Mouse (Mus musculus): ENCODE measurements around the gene Auts2. TPM values are rescaled to one million over a fixed set of nuclear protein-coding genes. Genes with fewer than 3 reads are reported as not detected.
A peak's percentile ranks its signal among the peaks of the same experiment; 100 is the strongest.

Gene Auts2
- total RNA-seq, 2 experiments from 2014 or later: 19.4 to 30.5 TPM

DNA sequence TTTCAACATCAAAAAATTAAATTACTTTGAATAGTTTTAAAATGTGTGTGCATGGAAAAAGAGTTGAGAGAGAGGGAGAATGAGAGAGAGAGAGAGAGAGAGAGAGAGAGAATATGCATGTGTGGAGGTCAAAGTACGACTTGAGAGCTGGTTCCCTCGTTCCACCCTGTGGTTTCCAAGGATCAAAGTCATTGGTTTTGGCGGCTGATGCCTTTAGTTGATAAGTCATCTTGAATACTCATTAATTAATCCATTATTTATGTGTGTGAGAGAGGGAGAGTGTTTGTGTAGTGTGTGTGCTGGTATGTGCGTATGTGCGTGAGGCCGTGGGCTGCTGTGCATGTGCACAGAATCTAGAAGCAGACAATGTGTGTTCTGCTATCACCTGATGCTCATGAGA lies 898.8 kb downstream of the Auts2 start:
- intact Hi-C loops (cut with DNase I; ENCODE audit: low total_unique reads): no loop called here

DNA sequence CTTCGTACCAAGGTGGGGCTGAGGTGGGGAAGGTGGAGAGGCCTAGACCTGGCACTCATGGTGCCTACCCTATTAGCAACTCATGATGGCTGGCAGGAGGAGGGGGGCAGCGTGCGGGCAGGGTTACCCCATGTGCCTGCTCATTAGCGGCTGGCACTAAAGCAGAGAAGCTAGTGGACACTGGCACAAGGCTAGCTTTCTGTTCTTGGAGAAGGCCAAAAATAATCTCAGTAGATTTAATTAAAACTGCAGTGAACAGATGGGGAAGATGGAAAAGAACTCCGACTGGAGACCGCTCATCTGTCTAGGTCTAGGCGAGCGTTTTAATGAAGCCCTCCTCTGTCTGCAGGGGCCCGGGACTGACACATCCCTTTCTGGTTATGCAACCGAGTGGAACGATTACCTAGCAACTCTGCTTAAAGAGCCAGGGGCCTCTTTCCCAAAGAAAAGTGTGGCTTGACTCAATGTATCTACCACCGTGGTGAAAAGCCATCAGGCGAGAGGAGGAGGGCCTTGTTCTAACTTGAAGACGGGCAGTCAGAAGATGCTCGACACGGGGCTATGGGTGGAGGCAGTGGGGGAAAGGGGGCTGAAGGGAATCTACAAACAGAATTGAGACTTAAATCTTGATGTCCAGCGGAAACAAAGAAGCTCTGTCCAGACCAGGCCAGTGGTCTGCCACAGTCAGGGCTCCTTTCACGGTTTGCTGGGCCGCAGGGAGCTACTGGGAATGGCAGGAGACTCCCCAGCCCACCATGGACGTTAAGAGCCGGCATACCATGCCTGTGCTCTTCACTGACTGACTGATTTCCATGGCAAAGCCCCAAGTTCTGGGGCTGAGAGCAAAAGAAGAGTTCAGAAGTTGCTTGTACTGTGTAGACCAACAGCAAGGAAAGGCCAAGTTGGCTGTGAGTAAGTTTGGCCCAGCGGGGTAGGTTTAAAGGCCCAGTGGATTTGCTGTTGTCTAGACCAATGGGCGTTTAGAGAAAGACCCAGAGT lies 899.7 kb downstream of the Auts2 start:
- peak; percentile 20 for DNase-seq
- intact Hi-C loops (cut with DNase I; ENCODE audit: low total_unique reads): no loop called here

More for the DNA sequence above, 898.8 kb downstream of the Auts2 start:
- no peak for DNase-seq

DNA sequence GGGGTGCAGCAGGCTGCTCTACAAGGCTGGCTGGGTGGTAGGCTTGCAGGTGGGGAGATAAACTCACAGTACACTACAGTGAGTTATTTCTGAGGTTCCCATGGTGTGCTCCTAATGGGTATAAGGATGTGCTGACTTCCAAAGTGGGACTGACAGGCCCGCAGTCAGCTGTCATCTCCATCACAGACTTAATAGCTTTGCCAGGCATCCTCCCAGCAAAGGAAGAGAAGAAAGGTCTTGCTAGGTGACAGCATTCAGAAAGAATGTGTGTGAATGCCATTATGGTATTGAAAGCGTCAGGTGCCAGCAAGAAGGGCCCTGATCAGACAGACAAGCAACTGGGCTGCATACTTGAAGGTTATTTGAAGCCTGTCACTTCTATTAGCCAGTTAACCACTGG lies 900.4 kb downstream of the Auts2 start:
- DNase-seq: no peak
- intact Hi-C loops (cut with DNase I; ENCODE audit: low total_unique reads): no loop called here

DNA sequence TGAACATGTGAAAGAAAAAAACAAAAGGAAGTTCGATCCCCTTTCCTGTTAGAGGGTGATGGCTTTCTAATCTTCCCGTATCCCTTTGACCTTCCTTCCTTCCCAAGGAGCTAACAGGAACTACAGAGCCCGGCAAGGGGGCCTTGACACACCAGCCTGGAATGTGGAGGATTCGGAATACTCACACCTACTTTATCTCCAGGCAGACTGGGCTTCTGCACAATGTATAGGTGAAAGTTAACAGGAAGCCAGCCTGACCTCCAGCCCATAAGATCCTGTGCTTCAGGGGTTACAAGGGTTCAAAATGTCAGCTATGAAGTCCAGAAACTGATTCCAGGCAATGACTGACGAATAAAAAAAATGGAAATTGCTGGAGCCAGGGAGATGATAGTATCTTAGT lies 906.7 kb downstream of the Auts2 start:
- no peak for DNase-seq
- intact Hi-C loops (cut with DNase I; ENCODE audit: low total_unique reads): no loop called here

DNA sequence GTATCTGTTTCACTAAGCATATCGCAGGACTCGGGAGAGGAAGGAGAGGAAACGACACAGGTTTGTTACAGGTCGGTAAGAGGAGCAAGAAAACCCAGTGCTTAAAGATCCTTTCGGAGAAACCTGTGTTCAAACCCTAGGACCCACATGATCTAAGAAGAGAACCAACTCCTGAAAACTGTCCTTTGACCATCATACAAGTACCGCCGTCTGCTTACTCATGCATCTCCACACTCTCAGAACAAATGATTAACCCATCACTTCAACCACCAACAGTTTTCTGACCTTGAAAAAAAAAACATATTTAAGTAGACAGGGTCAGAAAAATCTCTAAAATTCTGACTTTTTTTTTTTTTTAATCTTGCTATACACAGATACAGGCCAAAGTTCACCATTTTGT lies 908.4 kb downstream of the Auts2 start:
- DNase-seq: no peak
- intact Hi-C loops (cut with DNase I; ENCODE audit: low total_unique reads): no loop called here

DNA sequence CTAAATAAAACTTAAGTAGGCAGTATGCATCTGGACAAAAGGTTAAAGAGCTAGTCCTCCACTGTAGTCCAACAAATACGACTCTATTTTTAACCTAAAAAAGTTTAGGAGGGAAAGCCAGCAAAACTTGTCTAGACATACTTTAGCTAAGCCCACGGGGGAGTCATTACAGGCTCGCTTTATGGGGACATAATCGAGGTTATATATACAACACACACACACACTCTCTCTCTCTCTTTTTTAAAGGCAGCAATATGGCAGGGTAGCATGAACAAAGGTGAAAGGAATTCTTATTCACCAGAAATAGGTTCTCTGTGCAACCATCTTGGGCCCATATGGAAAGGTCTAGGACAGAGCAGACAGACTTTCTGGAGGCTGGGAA lies 911.2 kb downstream of the Auts2 start:
- DNase-seq: no peak
- intact Hi-C loops (cut with DNase I; ENCODE audit: low total_unique reads): no loop called here

DNA sequence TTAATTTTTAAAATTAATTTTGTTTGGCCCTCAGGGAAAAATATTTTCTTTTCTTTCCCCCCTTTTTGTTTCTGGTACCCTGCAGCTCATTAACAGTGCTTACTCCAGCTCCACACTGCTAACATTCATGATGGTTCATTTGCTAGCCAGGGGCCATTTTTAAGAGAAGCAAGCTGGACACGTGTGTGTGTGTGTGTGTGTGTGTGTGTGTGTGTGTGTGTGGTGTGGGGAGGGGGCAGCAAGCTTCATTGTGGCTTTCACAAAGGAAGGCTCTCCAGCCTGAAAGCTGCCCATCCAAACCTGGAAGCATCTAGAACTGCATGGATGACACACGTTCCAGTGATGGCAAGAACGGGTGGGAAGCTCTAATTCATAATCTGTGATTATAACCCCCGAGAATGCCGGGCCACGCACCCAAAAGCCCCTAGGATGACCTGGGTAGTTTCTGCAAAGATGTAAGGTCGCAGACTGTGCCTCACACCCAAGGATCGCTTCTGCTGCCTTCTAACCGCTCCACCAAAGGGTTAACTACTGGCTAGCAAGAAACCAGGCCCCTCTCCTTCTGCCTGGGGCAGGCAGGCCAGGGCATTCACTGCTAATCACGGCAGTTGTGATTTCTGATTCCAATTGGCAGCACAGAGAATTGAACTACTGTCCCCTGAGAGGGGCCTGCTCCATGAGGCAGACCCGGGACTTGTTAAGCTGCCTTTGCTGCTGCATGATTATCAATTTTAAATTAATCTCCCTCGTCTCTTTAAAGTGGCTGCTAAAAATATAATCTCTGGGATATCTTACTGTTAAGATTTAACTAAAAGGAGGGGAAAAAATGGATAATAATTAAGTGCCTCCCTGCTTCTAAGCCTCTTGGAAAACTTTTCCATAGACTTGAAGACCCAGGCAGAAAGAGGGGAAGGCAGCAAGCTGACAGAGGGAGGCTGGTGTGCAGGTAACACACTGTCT lies 911.8 kb downstream of the Auts2 start:
- DNase-seq: no peak
- intact Hi-C loops (cut with DNase I; ENCODE audit: low total_unique reads): no loop called here

DNA sequence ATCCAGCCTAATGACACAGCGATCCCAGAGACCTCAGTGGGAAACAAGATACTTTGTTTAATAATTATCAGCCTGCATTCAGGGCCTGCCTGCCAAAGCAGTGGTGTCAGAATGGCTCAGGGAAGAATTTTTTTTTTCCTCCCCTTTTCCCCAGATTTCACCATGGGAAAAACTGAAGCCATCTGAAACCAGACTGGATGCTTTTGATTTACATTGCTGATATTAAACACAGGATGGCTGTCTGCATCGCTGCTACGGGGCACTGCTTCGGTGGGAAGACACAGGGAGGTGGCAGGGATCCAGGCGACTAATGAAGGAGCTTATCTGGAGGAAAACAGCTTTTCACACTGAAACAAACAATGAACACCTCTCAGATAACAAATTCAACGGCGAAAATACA lies 912.6 kb downstream of the Auts2 start:
- DNase-seq: no peak
- intact Hi-C loops (cut with DNase I; ENCODE audit: low total_unique reads): no loop called here

DNA sequence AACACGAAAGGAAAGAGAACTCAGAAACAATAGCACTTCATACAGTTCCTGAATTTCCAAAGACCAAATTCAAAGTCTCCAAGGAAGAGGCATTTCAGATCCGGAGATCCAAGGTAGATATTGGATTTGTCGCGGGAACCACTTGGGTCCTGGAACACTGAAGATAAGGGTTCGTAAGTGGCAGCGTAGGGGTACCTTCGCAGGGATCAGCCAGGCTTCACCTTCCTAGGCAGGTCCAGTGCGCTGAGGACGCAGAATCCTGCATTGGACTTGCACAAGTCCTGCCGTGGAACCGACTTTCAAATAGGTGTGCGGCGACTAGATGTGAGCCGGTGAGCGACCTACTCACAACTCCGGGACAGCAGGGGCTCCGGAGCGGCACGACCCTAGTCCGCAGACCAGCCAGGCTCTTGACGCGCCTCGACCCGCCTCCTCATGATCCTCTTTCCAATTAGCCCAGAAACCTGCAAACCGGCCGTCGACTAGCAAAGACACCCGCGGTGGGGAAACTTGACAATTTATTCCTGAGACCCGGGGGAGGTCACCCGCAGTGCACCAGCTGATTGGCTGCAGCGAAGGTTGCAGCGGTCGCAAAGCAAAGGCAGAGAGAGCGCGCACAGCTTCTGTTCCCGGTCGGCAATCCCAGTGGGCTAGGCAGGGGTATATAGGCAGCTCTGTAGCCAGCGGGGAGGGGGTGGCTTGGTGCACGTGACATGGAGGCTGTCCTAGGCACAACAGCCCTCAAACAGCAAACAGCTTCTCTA lies 926.8 kb downstream of the Auts2 start:
- DNase-seq: peak; percentile 11
- intact Hi-C loops (cut with DNase I; ENCODE audit: low total_unique reads): no loop called here

DNA sequence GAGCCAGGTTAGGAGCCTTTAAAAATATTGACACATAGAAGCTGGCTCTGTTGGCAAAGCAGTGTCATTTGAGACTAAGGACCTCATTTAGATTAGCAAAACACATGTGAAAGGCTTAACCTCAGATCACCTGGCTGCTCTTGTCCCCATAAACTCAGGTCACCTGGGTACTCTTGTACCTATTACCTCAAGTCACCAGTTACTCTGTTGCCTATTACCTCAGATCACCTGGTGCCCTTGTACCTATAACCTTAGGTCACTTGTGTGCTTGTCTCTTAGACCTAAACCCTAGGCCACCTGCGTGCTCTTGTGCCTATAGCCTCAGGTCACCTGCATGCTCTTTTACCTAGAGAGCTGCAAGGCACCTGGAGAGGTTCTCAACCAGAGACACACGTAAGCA lies 928.9 kb downstream of the Auts2 start:
- intact Hi-C loops (cut with DNase I; ENCODE audit: low total_unique reads): no loop called here
- DNase-seq: no peak

DNA sequence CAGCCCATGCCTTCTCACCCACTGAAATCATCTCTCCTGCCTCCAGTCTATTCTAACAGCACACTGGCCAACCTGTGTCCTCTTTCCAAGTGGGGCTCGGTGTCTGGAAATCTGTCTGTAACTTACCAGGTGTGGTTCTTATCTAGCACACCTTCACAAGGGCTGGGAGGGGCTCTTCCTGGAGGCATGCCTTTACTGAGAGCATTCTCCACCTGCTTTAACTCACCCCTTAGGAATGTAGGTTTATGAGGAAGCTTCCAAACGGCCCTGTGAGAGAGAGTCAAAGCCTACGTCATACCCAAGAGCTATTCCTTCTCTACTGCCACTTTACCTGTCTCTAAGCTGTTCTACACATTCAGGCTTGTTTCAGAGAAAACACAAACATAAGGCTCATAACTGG lies 929.8 kb downstream of the Auts2 start:
- intact Hi-C loops (cut with DNase I; ENCODE audit: low total_unique reads): no loop called here
- DNase-seq: no peak

DNA sequence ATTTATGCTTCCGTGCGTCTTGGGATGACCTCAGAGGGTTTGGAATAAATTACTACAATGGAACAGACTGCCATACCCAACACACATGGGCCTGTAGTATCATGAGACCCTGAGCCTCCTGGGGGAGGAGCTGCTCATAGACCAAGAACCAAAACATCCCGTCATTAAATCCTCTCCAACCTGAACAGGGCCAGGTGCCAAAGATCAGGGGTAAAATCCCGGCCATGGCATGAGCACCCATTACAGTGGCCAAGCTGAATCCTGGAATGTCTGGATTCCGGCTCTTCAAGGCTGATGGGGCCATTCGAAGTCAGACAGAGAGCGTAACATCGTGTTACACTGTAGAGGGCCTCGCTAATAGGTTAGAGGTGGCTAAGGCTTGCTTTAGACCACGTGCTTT lies 932.4 kb downstream of the Auts2 start:
- DNase-seq: no peak
- intact Hi-C loops (cut with DNase I; ENCODE audit: low total_unique reads): no loop called here

DNA sequence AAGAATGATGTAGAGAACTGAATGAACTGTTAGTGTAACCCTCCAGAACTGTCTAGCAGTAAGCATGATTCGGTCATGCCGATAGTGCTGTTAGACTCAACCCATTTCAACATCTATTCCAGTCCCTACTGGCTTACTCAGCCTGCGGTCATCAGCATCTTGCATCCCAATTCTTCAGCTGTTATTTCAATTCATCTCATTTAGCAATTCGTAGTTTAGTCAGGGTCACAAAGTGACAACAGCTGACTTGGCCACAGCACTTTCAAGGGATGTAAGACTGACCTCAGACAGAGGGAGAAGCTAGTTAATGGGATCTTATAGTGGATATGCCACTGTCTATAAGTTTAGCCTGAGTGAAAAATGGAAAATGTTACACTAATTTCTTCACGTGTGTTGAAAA lies 936.4 kb downstream of the Auts2 start:
- no peak for DNase-seq
- intact Hi-C loops (cut with DNase I; ENCODE audit: low total_unique reads): no loop called here

DNA sequence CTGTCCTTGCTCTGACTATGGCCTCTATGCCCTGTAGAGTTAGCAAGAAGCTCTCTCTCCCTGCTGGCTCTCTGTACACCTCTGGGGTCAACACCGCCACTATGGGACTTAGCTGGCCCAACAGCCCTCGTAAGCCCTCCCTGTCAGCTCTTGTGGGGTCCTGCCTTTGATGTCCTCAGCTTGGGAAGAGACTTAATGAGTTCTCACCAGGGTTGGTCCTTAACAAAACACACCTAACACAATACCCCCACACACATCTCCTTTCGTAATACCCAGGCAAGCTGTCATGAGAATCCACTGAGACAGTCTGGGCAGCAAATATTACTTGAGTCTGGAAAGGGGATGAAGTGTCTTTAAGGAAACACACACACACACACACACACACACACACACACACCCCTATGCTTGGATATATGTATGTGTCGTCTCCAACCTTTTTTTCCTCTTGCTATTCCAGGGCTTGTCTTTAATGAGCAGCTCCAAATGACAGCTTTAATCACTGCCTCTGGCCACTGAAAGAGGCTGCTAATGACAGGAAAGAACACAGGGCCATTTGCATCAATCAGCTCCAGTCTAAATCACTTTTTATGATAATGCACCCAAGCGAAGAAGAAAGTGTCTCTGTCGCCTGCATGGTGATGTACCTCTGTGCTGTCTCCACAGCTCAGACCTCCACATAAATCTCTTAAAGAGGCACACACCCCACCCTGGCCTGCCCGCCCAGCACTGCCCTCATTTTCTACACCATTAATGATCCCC lies 941.0 kb downstream of the Auts2 start:
- intact Hi-C loops (cut with DNase I; ENCODE audit: low total_unique reads): no loop called here
- DNase-seq: no peak

DNA sequence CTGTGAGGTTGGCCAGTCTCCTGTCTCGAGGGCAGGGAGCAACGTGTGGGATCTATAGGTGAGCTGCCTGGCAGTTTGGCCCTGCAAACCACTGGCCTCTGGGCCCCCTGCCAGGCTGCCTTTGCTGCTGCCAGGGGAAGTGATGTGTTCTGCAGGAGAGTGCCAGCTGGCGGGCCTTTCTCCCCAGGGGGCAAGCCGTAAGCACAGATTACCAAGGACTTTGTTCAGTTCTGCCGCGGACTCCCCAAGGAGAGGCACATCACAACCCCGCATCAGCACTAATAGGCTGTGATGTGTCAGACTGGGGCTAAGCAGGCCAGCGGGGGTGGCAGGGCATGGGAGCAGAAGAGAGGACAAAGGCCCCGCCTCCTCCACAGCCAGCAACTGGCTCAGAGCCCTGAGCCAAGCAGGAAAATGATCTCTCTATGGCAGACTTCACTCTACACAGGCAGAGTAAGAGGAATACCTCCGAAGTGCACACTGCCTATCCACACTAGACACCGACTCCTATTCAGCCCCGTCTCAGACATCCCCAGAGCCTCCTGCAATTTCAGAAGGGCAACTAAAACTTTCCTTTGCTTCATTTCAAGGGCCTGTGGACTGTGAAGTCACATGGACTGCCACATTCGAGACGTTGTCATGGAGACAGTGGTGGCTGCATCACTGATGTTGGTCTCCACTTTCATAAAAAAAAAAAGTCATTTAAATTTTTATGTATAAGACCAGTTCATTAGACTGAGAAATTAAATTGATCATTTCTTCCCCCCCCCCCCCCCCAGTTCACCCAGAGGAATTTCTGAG lies 942.6 kb downstream of the Auts2 start:
- DNase-seq: peak; percentile 79
- intact Hi-C loops (cut with DNase I; ENCODE audit: low total_unique reads): no loop called here

DNA sequence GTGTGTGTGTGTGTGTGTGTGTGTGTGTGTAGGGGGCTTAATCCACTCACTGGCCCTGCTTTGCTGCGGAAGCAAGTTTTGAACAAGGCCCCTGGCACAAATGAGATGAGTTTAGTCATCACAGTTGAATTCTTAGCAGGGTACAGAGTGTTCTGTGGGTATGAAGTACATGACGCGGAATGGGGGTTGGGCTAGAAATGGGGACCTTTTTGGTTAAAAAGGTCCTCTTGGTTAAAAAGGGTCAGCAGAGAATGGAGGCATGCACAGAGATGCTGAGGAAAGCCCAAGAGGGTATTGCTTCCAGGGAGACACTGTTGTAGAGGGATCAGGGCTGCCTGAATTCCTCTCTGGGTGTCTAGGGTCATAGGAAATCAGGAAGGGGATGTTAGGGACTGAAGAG lies 945.6 kb downstream of the Auts2 start:
- intact Hi-C loops (cut with DNase I; ENCODE audit: low total_unique reads): no loop called here
- DNase-seq: no peak

DNA sequence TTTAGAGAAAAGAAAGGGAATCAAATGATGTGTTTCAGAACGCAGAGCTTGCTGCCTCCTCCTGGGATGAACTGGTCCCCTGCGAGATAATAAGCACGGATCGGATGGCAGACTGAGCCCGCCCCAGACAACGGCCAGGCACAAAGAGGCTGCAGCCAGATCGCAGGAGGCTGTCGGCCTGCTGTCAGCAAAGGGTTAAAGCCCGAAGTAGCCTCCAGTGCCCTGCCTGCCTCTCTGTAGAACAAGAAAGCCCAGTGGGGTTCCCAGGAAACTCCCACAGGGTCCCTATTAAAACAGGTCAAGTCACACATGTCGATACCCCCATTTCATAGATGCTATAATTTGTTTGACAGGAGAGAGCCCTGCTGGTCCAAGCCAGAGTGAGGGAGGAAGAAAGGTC lies 946.6 kb downstream of the Auts2 start:
- DNase-seq: no peak
- intact Hi-C loops (cut with DNase I; ENCODE audit: low total_unique reads): no loop called here

DNA sequence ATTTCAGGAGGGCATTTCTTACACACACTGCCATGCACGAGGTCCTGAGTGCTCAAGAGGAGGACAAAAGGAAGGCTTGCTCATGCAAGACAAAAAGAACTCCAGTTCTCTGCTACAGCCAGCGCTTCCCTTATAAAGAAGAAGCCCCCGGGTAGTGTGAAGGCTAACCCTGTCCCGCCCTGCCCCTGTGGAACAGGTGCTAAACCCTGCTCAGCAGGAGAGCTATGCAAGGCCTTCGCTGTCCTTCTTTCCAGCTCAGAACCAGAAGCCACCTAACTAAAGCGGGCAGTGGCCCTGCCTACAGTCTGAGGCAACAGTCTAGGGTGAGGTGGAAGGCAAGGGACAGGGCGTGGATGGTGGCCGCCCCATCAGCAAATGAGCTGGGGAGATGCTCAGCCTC lies 947.4 kb downstream of the Auts2 start:
- no peak for DNase-seq
- intact Hi-C loops (cut with DNase I; ENCODE audit: low total_unique reads): no loop called here
